Mouse (Mus musculus) MEL (cell line): ENCODE results near the gene Chst15. TPM values are rescaled to one million over a fixed set of nuclear protein-coding genes. Genes with fewer than 3 reads are reported as not detected.

Experiments
- DNase-seq: peaks from one replicate; pipeline ENCODE4 v3.0.0; 2011; ENCODE audit warnings: low read depth, low spot score
- H3K27ac ChIP-seq: 2 replicates; pipeline ENCODE4 v1.5.1; 2012; ENCODE audit warnings: low read depth, mild to moderate bottlenecking, control low read depth, low read length, moderate library complexity; ENCODE audit not compliant: control insufficient read depth
- H3K27me3 ChIP-seq, 2 experiments: fragments of 150-350 bp in 1 of 2; sonication (generic) in 1 of 2; 2 replicates each; pipeline ENCODE4 v1.6.1; 2012; ENCODE audit warnings: low read length in 2 of 2, mild to moderate bottlenecking in 2 of 2, improper control_type of control experiment in 1 of 2, moderate library complexity in 1 of 2; ENCODE audit not compliant: insufficient read depth in 2 of 2, control insufficient read depth in 1 of 2
- H3K36me3 ChIP-seq, 2 experiments: 2 replicates each; pipeline ENCODE4 v1.6.1; 2012 to 2014; ENCODE audit warnings: low read length in 2 of 2, improper control_type of control experiment in 1 of 2, inconsistent platforms in 1 of 2, mild to moderate bottlenecking in 1 of 2; ENCODE audit not compliant: insufficient read depth in 2 of 2, control insufficient read depth in 1 of 2
- H3K4me1 ChIP-seq, 2 experiments: fragments of 150-350 bp in 1 of 2; sonication (generic) in 1 of 2; 2 replicates each; pipeline ENCODE4 v1.6.1; 2012; ENCODE audit warnings: low read length in 2 of 2, improper control_type of control experiment in 1 of 2, mild to moderate bottlenecking in 1 of 2; ENCODE audit not compliant: insufficient read depth in 2 of 2, control insufficient read depth in 1 of 2
- H3K4me3 ChIP-seq, 2 experiments: fragments of 150-350 bp in 1 of 2; sonication (generic) in 1 of 2; 2 replicates each; pipeline ENCODE4 v1.5.1; 2012; ENCODE audit warnings: low read depth in 2 of 2, low read length in 2 of 2, mild to moderate bottlenecking in 2 of 2, moderate library complexity in 2 of 2, control low read depth in 1 of 2, improper control_type of control experiment in 1 of 2; ENCODE audit not compliant: control insufficient read depth in 1 of 2, insufficient read depth in 1 of 2
- H3K79me2 ChIP-seq: 2 replicates; pipeline ENCODE4 v1.6.1; 2012; ENCODE audit warnings: mild to moderate bottlenecking, low read length, moderate library complexity; ENCODE audit not compliant: control insufficient read depth, poor library complexity, insufficient read depth
- H3K9ac ChIP-seq: 2 replicates; pipeline ENCODE4 v1.6.1; 2012; ENCODE audit warnings: low read depth, mild to moderate bottlenecking, control low read depth, low read length, moderate library complexity; ENCODE audit not compliant: control insufficient read depth, poor library complexity, severe bottlenecking
- H3K9me3 ChIP-seq: fragments of 150-350 bp; sonication (generic); replicated peaks from 2 replicates; pipeline ENCODE4 v1.6.1; 2012; ENCODE audit warnings: mild to moderate bottlenecking, low read length, improper control_type of control experiment, moderate library complexity; ENCODE audit not compliant: insufficient read depth
- BHLHE40 ChIP-seq: IDR thresholded peaks from 2 replicates; pipeline ENCODE4 v1.6.1; 2012; ENCODE audit warnings: low read depth, mild to moderate bottlenecking, inconsistent platforms, low read length, improper control_type of control experiment, borderline replicate concordance
- CTCF ChIP-seq, 3 experiments: IDR thresholded peaks in 2 of 3; conservative IDR thresholded peaks in 1 of 3; 2 replicates each; pipeline ENCODE4 v1.5.1; 2011 to 2012; ENCODE audit warnings: low read length in 3 of 3, low read depth in 2 of 3, mild to moderate bottlenecking in 2 of 3, improper control_type of control experiment in 1 of 3, inconsistent platforms in 1 of 3, mixed read lengths in 1 of 3, moderate library complexity in 1 of 3; ENCODE audit not compliant: control insufficient read depth in 1 of 3, insufficient read depth in 1 of 3, poor library complexity in 1 of 3, severe bottlenecking in 1 of 3
- ELF1 ChIP-seq: IDR thresholded peaks from 2 replicates; pipeline ENCODE4 v1.6.1; 2014; ENCODE audit warnings: low read depth, mild to moderate bottlenecking, inconsistent platforms, low read length, improper control_type of control experiment, moderate library complexity
- ETS1 ChIP-seq: IDR thresholded peaks from 2 replicates; pipeline ENCODE4 v1.6.1; 2012; ENCODE audit warnings: low read depth, mild to moderate bottlenecking, inconsistent platforms, low read length, improper control_type of control experiment, moderate library complexity
- GABPA ChIP-seq: IDR thresholded peaks from 2 replicates; pipeline ENCODE4 v1.6.1; 2012; ENCODE audit warnings: low read depth, mild to moderate bottlenecking, inconsistent platforms, low read length, improper control_type of control experiment, moderate library complexity
- HCFC1 ChIP-seq: IDR thresholded peaks from 2 replicates; pipeline ENCODE4 v1.6.1; 2012; ENCODE audit warnings: low read depth, mild to moderate bottlenecking, inconsistent platforms, low read length, improper control_type of control experiment, moderate library complexity
- KAT2A ChIP-seq: conservative IDR thresholded peaks from 2 replicates; pipeline ENCODE4 v1.6.1; 2012; ENCODE audit warnings: low read depth, low read length, improper control_type of control experiment, inconsistent platforms
- MAFK ChIP-seq: IDR thresholded peaks from 2 replicates; pipeline ENCODE4 v1.6.1; 2011; ENCODE audit warnings: low read depth, mild to moderate bottlenecking, low read length, improper control_type of control experiment, borderline replicate concordance
- MAZ ChIP-seq: IDR thresholded peaks from 2 replicates; pipeline ENCODE4 v1.6.1; 2012; ENCODE audit warnings: low read depth, mild to moderate bottlenecking, inconsistent platforms, low read length, improper control_type of control experiment
- MXI1 ChIP-seq: IDR thresholded peaks from 2 replicates; pipeline ENCODE4 v1.6.1; 2011; ENCODE audit warnings: mild to moderate bottlenecking, low read depth, low read length, improper control_type of control experiment
- MYB ChIP-seq: IDR thresholded peaks from 2 replicates; pipeline ENCODE4 v1.6.1; 2011; ENCODE audit warnings: mild to moderate bottlenecking, low read depth, low read length, improper control_type of control experiment
- POLR2A ChIP-seq, 2 experiments: IDR thresholded peaks; 2 replicates each; pipeline ENCODE4 v1.6.1; 2011 to 2012; ENCODE audit warnings: low read length in 2 of 2, mild to moderate bottlenecking in 2 of 2, control low read depth in 1 of 2, improper control_type of control experiment in 1 of 2, low read depth in 1 of 2, moderate library complexity in 1 of 2; ENCODE audit not compliant: control insufficient read depth in 1 of 2, insufficient read depth in 1 of 2, poor library complexity in 1 of 2
- POLR2AphosphoS2 ChIP-seq: IDR thresholded peaks from 2 replicates; pipeline ENCODE4 v1.6.1; 2011; ENCODE audit warnings: low read length, improper control_type of control experiment
- POLR2AphosphoS5 ChIP-seq: IDR thresholded peaks from 2 replicates; pipeline ENCODE4 v1.6.1; 2012; ENCODE audit warnings: low read depth, borderline replicate concordance, mild to moderate bottlenecking, inconsistent platforms, low read length, moderate library complexity, mixed read lengths
- RAD21 ChIP-seq: IDR thresholded peaks from 2 replicates; pipeline ENCODE4 v1.6.1; 2011; ENCODE audit warnings: mild to moderate bottlenecking, low read depth, low read length, improper control_type of control experiment
- SIN3A ChIP-seq: IDR thresholded peaks from 2 replicates; pipeline ENCODE4 v1.6.1; 2012; ENCODE audit warnings: low read length, improper control_type of control experiment, inconsistent platforms
- SMC3 ChIP-seq: IDR thresholded peaks from 2 replicates; pipeline ENCODE4 v1.6.1; 2011; ENCODE audit warnings: low read depth, low read length, improper control_type of control experiment
- TAL1 ChIP-seq: IDR thresholded peaks from 2 replicates; pipeline ENCODE4 v1.6.1; 2012; ENCODE audit warnings: mild to moderate bottlenecking, inconsistent platforms, low read length, moderate library complexity, mixed read lengths
- UBTF ChIP-seq: IDR thresholded peaks from 2 replicates; pipeline ENCODE4 v1.6.1; 2012; ENCODE audit warnings: low read depth, mild to moderate bottlenecking, inconsistent platforms, low read length, improper control_type of control experiment, moderate library complexity, borderline replicate concordance; ENCODE audit not compliant: insufficient read depth
- ZKSCAN1 ChIP-seq: IDR thresholded peaks from 2 replicates; pipeline ENCODE4 v1.6.1; 2012; ENCODE audit warnings: low read depth, mild to moderate bottlenecking, inconsistent platforms, low read length, improper control_type of control experiment, moderate library complexity
- ZMIZ1 ChIP-seq: IDR thresholded peaks from 2 replicates; pipeline ENCODE4 v1.6.1; 2012; ENCODE audit warnings: low read depth, mild to moderate bottlenecking, inconsistent platforms, low read length, improper control_type of control experiment, moderate library complexity
- polyA plus RNA-seq, 2 experiments: library from polyadenylated mRNA; stranded (reverse) in 1 of 2; unstranded in 1 of 2; fragments of >175 nt in 1 of 2; fragments of >200 nt in 1 of 2; gene quantifications; 2 replicates each; pipeline versions ENCODE4 v1.2.1 to v1.2.4; 2012; ENCODE audit warnings: low replicate concordance in 2 of 2, low read depth in 1 of 2; ENCODE audit not compliant: insufficient read length in 2 of 2, insufficient read depth in 1 of 2, missing spikeins in 1 of 2
- total RNA-seq: library from RNA; depleted of rRNA; stranded (reverse); fragments of 300-350 nt; gene quantifications from 2 replicates; pipeline ENCODE4 v1.2.3, GENCODE M21; 2012

The Chst15 gene
- total and polyA plus RNA-seq, 3 experiments, result 14.9 to 18.1 TPM; not detected in 1

DNA sequence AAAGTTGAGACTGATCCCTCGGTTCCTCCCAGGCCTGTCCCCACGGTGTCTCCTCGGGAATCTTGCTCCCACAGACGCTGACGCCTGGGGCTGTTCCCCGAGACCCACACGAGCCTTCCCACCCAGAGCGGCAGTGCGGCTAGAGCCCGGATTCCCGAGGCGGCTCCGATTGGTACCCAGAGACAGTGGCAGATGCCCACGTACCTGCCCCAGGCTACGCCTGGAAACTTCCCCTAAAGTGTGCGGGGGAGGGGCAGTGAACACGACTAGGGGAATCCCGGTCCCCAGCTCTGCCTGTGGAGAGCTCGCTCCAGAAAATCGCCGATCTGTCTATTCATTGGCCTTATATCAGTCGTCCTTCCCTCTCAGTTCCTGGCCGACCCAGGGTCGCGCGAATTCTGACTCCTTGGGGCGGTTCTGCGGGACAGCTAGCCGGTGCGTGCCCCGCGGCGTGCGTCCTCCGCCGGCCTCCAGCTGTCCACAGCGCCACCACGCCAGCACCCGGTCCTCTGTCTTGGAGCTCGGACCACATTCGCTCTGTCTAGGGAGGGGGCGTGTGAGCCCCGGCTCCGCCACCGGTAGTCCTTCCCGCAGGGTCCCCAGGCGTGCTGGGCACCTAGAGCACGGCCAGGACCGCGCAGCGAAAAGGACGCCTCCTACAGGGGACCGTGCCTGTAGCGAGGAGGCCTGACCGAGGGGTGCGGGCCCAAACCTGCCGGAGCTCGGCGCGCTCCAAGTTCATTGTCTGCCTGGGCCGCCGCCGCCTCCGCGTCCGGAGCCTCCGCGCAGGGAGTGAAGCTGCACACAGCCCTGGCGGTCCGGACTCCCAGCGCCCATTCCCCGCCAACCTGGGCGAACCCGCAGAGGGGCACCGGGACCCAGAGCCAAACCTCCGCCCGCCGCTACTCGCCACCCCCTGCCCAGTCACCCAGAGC, 660 bp downstream of the Chst15 start:
- Histone ChIP-seq H3K9ac (peak overlapping the region; percentile 91), H3K9me3 (no peaks in the 10 kb centered on the region), H3K79me2 (peaks cover 56% of the 10 kb centered on the region), H3K4me1 (peaks cover 14 to 46% of the 10 kb centered on the region in 2 experiments), H3K27ac (peak overlapping the region; percentile 66), H3K36me3 (peaks cover 0 to 35% of the 10 kb centered on the region in 2 experiments), H3K27me3 (no peaks in the 10 kb centered on the region), H3K4me3 (peak overlapping the region; percentile 96 to 97)
- DNase-seq, result peak; percentile 79
- TF ChIP-seq GABPA, result no peak; the same call in 1 of the 2 replicates
- 0 out of 2 replicates have a peak, but pooled peaks have one; percentile 8 for TF ChIP-seq ETS1
- 0 out of 2 replicates have a peak, but pooled peaks have one; percentile 45 for TF ChIP-seq POLR2AphosphoS5
- peak in 2 of 3 experiments; percentile 31 to 47; a peak in 4 of 6 replicates for TF ChIP-seq CTCF (IDR thresholded peaks at IDR 0.05 in 2 of 3, conservative IDR thresholded peaks at IDR 0.05 in 1 of 3; ENCODE audit: control insufficient read depth in 1 of 3, insufficient read depth in 1 of 3, low read depth in 2 of 3, low read length in 3 of 3, poor library complexity in 1 of 3, severe bottlenecking in 1 of 3)
- no peak for TF ChIP-seq POLR2AphosphoS2

DNA sequence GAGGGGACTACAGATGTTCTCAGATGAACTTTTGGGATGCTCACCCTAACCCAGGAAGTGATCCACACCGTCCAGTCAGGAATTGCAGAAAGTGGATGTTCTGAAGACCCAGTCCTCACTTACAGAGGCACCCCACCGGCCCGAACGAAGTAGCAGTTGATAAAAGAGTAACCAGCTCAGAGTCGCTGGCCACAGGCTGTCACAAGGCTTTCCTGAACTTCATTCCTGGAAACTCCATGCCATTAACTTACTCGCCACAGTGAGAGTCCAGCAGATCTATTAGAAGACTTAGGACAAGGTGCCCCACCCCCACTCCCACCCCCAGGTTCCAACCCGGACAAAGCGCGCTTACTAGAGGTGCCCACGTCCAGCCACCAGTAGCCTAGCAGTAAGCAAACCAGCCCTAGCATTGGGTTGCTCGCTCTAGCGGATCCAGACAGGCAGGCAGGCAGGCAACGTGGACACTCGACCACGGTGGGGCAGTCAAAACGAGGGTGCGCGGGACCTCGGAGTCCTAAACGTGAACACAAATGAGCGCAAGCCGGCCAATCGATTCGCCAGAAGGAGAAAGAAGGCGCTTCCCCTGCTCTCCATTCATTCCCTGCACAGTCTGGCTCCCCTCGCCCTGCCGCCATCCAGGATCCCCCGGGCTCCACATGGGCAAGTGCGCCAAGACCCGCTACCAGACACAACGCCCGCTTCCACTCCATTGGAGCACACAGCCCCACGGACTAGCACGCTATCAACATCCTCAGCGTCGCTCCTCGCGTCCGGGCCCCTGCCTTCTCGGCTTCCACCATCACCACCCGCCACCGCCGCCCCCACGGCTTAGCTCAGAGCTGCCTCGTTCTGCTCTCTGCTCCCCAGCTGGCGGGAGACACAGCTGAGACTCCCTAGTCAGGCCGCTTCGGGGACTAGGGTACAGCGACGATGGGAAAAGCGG, 1.6 kb downstream of the Chst15 start:
- TF ChIP-seq TAL1 (no peak), MAFK (no peak), MYB (no peak), MAZ (0 out of 2 replicates have a peak, but pooled peaks have one; percentile 37), CTCF (IDR thresholded peaks at IDR 0.05 in 2 of 3, conservative IDR thresholded peaks at IDR 0.05 in 1 of 3; ENCODE audit: control insufficient read depth in 1 of 3, insufficient read depth in 1 of 3, low read depth in 2 of 3, low read length in 3 of 3, poor library complexity in 1 of 3, severe bottlenecking in 1 of 3) (peak in 1 of 3 experiments; percentile 14; a peak in 1 of 6 replicates), UBTF (peak; percentile 22; the same call in 1 of the 2 replicates), KAT2A (no peak), ELF1 (no peak), POLR2A (IDR thresholded peaks at IDR 0.05; ENCODE audit: control insufficient read depth in 1 of 2, insufficient read depth in 1 of 2, low read depth in 1 of 2, low read length in 2 of 2, poor library complexity in 1 of 2) (peak; percentile 2 to 30; a peak in 1 of 4 replicates), BHLHE40 (no peak), MXI1 (no peak), SIN3A (peak; percentile 15; the same call in 1 of the 2 replicates), HCFC1 (0 out of 2 replicates have a peak, but pooled peaks have one; percentile 13), ZKSCAN1 (no peak), RAD21 (no peak; the same call in 1 of the 2 replicates), SMC3 (peak; percentile 18; the same call in 1 of the 2 replicates), GABPA (no peak), ZMIZ1 (no peak)
- Histone ChIP-seq H3K9me3 (no peaks in the 10 kb centered on the region), H3K4me3 (peak overlapping the region; percentile 96 to 97), H3K36me3 (peaks cover 0 to 30% of the 10 kb centered on the region in 2 experiments), H3K79me2 (peaks cover 63% of the 10 kb centered on the region), H3K4me1 (peaks cover 14 to 36% of the 10 kb centered on the region in 2 experiments), H3K27ac (peak overlapping the region; percentile 66), H3K27me3 (no peaks in the 10 kb centered on the region), H3K9ac (peak overlapping the region; percentile 91)
- DNase-seq, result peak; percentile 75
